Mouse (Mus musculus) liver, embryonic 14.5 days (tissue): Measurements from ENCODE around the gene Itpr1. TPM values are rescaled to one million over a fixed set of nuclear protein-coding genes. Genes with fewer than 3 reads are reported as not detected.

ENCODE experiments used
- ATAC-seq: fragments of 200-750 bp; cut with Nextera tagmentation; 2 replicates; pipeline ENCODE4 v1.8.0; 2017; ENCODE audit warnings: moderate number of reproducible peaks, mild to moderate bottlenecking, moderate library complexity; ENCODE audit not compliant: insufficient read depth
- DNase-seq, 3 experiments: peaks; one replicate each; pipeline ENCODE4 v3.0.0-alpha.2; 2012 to 2013; ENCODE audit warnings: low read depth in 3 of 3, low spot score in 3 of 3
- H3K27ac ChIP-seq: fragments of 300-500 bp; sonication (generic); 2 replicates; pipeline ENCODE4 v1.5.1; 2014; ENCODE audit warnings: moderate library complexity, mild to moderate bottlenecking, control low read depth, inconsistent platforms
- H3K27me3 ChIP-seq: fragments of 300-500 bp; sonication (generic); 2 replicates; pipeline ENCODE4 v1.6.1; 2014; ENCODE audit warnings: mild to moderate bottlenecking, low read length, moderate library complexity; ENCODE audit not compliant: control insufficient read depth, insufficient read depth
- H3K36me3 ChIP-seq: fragments of 300-500 bp; sonication (generic); replicated peaks from 2 replicates; pipeline ENCODE4 v1.6.1; 2014; ENCODE audit warnings: low read depth; ENCODE audit not compliant: control insufficient read depth, insufficient read depth
- H3K4me1 ChIP-seq, 2 experiments: fragments of 200-500 bp in 1 of 2; fragments of 300-500 bp in 1 of 2; sonication (generic) in 1 of 2; replicated peaks; 2 replicates each; pipeline ENCODE4 v1.6.1; 2012 to 2014; ENCODE audit warnings: antibody characterized with exemption in 1 of 2, inconsistent platforms in 1 of 2, low read length in 1 of 2; ENCODE audit not compliant: control insufficient read depth in 2 of 2, insufficient read depth in 2 of 2
- H3K4me2 ChIP-seq: fragments of 300-500 bp; sonication (generic); 2 replicates; pipeline ENCODE4 v1.6.1; 2014; ENCODE audit warnings: low read depth, mild to moderate bottlenecking, control low read depth, moderate library complexity
- H3K4me3 ChIP-seq, 2 experiments: fragments of 200-500 bp in 1 of 2; fragments of 300-500 bp in 1 of 2; sonication (generic) in 1 of 2; 2 replicates each; pipeline ENCODE4 v1.5.1; 2012 to 2014; ENCODE audit warnings: low read depth in 2 of 2, low read length in 2 of 2, mild to moderate bottlenecking in 2 of 2, control low read depth in 1 of 2, inconsistent platforms in 1 of 2, moderate library complexity in 1 of 2; ENCODE audit not compliant: insufficient read depth in 1 of 2
- H3K9ac ChIP-seq: fragments of 300-500 bp; sonication (generic); replicated peaks from 2 replicates; pipeline ENCODE4 v1.6.1; 2014; ENCODE audit warnings: mild to moderate bottlenecking, control low read depth, moderate library complexity
- H3K9me3 ChIP-seq: fragments of 300-500 bp; sonication (generic); 2 replicates; pipeline ENCODE4 v1.6.1; 2016; ENCODE audit warnings: low read length, mixed read lengths; ENCODE audit not compliant: control insufficient read depth
- CTCF ChIP-seq: IDR thresholded peaks from 2 replicates; pipeline ENCODE4 v1.5.1; 2016; ENCODE audit warnings: antibody characterized with exemption, low read depth, control low read depth
- EP300 ChIP-seq: IDR thresholded peaks from 2 replicates; pipeline ENCODE4 v1.6.1; 2016; ENCODE audit warnings: antibody characterized with exemption, low read depth
- WGBS: fragments of 180-500 bp; shearing (Covaris S2); extraction: QIAGEN DNeasy Blood & Tissue Kit; methylation state at CpG from one replicate; pipeline ENCODE4 v1.1.7; 2014; ENCODE audit not compliant: insufficient replicate concordance; 5-methylcytosine and 5-hydroxymethylcytosine counted together
- polyA plus RNA-seq, 2 experiments: library from polyadenylated mRNA; depleted of rRNA in 1 of 2; stranded (reverse) in 1 of 2; unstranded in 1 of 2; fragments of >200 nt; fragmentation: Nextera tagmentation in 1 of 2; extraction: Ambion mirVana in 1 of 2; gene quantifications; 2 replicates each; pipeline versions ENCODE4 v1.2.1 to v1.2.3; 2012 to 2014

The Itpr1 gene
- polyA plus RNA-seq, 2 experiments: 1.6 to 3.1 TPM

GRCm38 (mm10) chr6:108379041-108379440, 166.1 kb downstream of the Itpr1 start:
- ATAC-seq: no peak
- 63% methylated on average over 3 of the region's 3 CpGs for WGBS

GRCm38 (mm10) chr6:108380209-108380608, 167.3 kb downstream of the Itpr1 start:
- Histone ChIP-seq H3K9me3 (no peaks in the 10 kb centered on the region), H3K9ac (no peak overlapping the region), H3K36me3 (no peaks in the 10 kb centered on the region), H3K4me3 (no peak overlapping the region), H3K4me2 (no peak overlapping the region), H3K27me3 (no peaks in the 10 kb centered on the region), H3K4me1 (no peaks in the 10 kb centered on the region), H3K27ac (no peak overlapping the region)
- ATAC-seq: no peak
- 65% methylated on average over 2 of the region's 2 CpGs for WGBS
- DNase-seq: no peak
- no peak for TF ChIP-seq CTCF
- TF ChIP-seq EP300: no peak

More at GRCm38 (mm10) chr6:108379041-108379440, 166.1 kb downstream of the Itpr1 start:
- no peaks in the 10 kb centered on the region for H3K4me1 ChIP-seq
- H3K4me3 ChIP-seq: no peak overlapping the region
- H3K27ac ChIP-seq: no peak overlapping the region
- H3K4me2 ChIP-seq: no peak overlapping the region
- DNase-seq: no peak
- TF ChIP-seq CTCF (no peak), EP300 (no peak)
- H3K9ac ChIP-seq: no peak overlapping the region
- no peaks in the 10 kb centered on the region for H3K36me3 ChIP-seq
- H3K27me3 ChIP-seq: no peaks in the 10 kb centered on the region
- no peaks in the 10 kb centered on the region for H3K9me3 ChIP-seq

GRCm38 (mm10) chr6:108390624-108391324, 177.9 kb downstream of the Itpr1 start:
- Histone ChIP-seq H3K4me1 (no peaks in the 10 kb centered on the region), H3K4me3 (no peak overlapping the region), H3K27ac (no peak overlapping the region), H3K9me3 (no peaks in the 10 kb centered on the region), H3K36me3 (no peaks in the 10 kb centered on the region), H3K27me3 (no peaks in the 10 kb centered on the region), H3K4me2 (no peak overlapping the region), H3K9ac (no peak overlapping the region)
- TF ChIP-seq CTCF (no peak), EP300 (no peak)
- ATAC-seq (no peak), DNase-seq (no peak)
- WGBS: 70% methylated on average over 6 of the region's 6 CpGs

GRCm38 (mm10) chr6:108393131-108393530, 180.2 kb downstream of the Itpr1 start:
- no peaks in the 10 kb centered on the region for H3K4me1 ChIP-seq
- H3K9ac ChIP-seq: no peak overlapping the region
- TF ChIP-seq CTCF (no peak), EP300 (no peak)
- H3K9me3 ChIP-seq: no peaks in the 10 kb centered on the region
- no peaks in the 10 kb centered on the region for H3K27me3 ChIP-seq
- no peak for ATAC-seq
- no peak overlapping the region for H3K4me2 ChIP-seq
- no peak overlapping the region for H3K27ac ChIP-seq
- WGBS: 76% methylated on average over 8 of the region's 8 CpGs
- H3K36me3 ChIP-seq: no peaks in the 10 kb centered on the region
- no peak for DNase-seq
- H3K4me3 ChIP-seq: no peak overlapping the region

- TF ChIP-seq CTCF (no peak), EP300 (no peak)
- no peaks in the 10 kb centered on the region for H3K27me3 ChIP-seq
- no peak for DNase-seq
- 82% methylated on average over 3 of the region's 3 CpGs for WGBS
- H3K27ac ChIP-seq: no peak overlapping the region
- ATAC-seq: no peak
- no peaks in the 10 kb centered on the region for H3K4me1 ChIP-seq
- no peak overlapping the region for H3K9ac ChIP-seq
- H3K9me3 ChIP-seq: no peaks in the 10 kb centered on the region
- no peak overlapping the region for H3K4me3 ChIP-seq
- no peak overlapping the region for H3K4me2 ChIP-seq
- no peaks in the 10 kb centered on the region for H3K36me3 ChIP-seq
Measured at GRCm38 (mm10) chr6:108397956-108398355, 185.1 kb downstream of the Itpr1 start.
